Mouse (Mus musculus): ENCODE measurements around the gene Suv39h1. TPM values are rescaled to one million over a fixed set of nuclear protein-coding genes. Genes with fewer than 3 reads are reported as not detected.
A peak's percentile ranks its signal among the peaks of the same experiment; 100 is the strongest.
"Not testable (repeated sequence)": the region's sequence is repeated elsewhere in the genome, so short reads cannot be mapped to it uniquely, and the experiment has no call there.

Suv39h1 gene
- polyA plus RNA-seq, 1 experiment from 2014 or later, result 48.1 TPM

- H3K27me3 ChIP-seq (replicated peaks; ENCODE audit: control insufficient read depth, insufficient read depth, low read length); H3K9me3 ChIP-seq (ENCODE audit: control insufficient read depth, low read length); H3K9ac ChIP-seq (replicated peaks; ENCODE audit: low read depth, low read length); H3K4me1 ChIP-seq (replicated peaks; ENCODE audit: control insufficient read depth, insufficient read depth, low read length); H3K36me3 ChIP-seq (ENCODE audit: control insufficient read depth, insufficient read depth): not testable (repeated sequence)
- H3K27ac ChIP-seq (ENCODE audit: low read length), result 0 out of 2 replicates have a peak overlapping the region, but pooled peaks have one; percentile 33
- peak; percentile 88 for ATAC-seq
- H3K4me3 ChIP-seq (replicated peaks; ENCODE audit: low read length), result peak overlapping the region; percentile 39
- 19% methylated on average over 12 of the region's 48 CpGs for WGBS
- peak overlapping the region; percentile 44 for H3K4me2 ChIP-seq (ENCODE audit: low read length)
These were observed 21.7 kb upstream of the Suv39h1 start for GRCm38 (mm10) chrX:8096068-8096786.

DNA sequence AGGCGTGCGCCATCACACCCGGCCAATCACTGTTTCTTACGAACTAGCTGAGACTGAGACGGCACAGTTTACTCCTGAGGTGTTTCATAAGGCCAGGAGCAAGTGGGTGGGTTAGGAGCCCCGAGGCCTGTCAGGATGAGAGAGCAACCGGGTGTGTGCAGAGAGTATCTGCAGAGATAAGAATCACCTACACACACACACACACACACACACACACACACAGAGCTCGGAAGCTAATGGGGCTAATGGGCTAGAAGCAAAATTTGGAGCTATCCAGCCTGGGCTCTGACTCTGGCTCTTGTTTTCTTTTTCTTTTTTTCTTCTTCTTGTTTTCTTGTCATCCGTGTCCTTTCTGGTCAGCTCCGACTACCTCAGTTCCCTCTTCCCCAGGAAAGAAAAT, 21.0 kb upstream of the Suv39h1 start:
- peak overlapping the region; percentile 44 for H3K4me2 ChIP-seq (ENCODE audit: low read length)
- no peak overlapping the region for H3K4me3 ChIP-seq (replicated peaks; ENCODE audit: low read length)
- no peak for ATAC-seq
- no peaks in the 10 kb centered on the region for H3K36me3 ChIP-seq (ENCODE audit: control insufficient read depth, insufficient read depth)
- no peak overlapping the region for H3K9ac ChIP-seq (replicated peaks; ENCODE audit: low read depth, low read length)
- no peak overlapping the region for H3K27ac ChIP-seq (ENCODE audit: low read length)
- 85% methylated on average over 10 of the region's 10 CpGs for WGBS
- H3K4me1 ChIP-seq (replicated peaks; ENCODE audit: control insufficient read depth, insufficient read depth, low read length), result peaks cover 3% of the 10 kb centered on the region; the same call in 1 of the 2 replicates
- no peaks in the 10 kb centered on the region for H3K27me3 ChIP-seq (replicated peaks; ENCODE audit: control insufficient read depth, insufficient read depth, low read length)
- no peaks in the 10 kb centered on the region for H3K9me3 ChIP-seq (ENCODE audit: control insufficient read depth, low read length)

GRCm38 (mm10) chrX:8090954-8091347, 16.4 kb upstream of the Suv39h1 start:
- not testable (repeated sequence) for H3K36me3 ChIP-seq (ENCODE audit: control insufficient read depth, insufficient read depth); H3K27me3 ChIP-seq (replicated peaks; ENCODE audit: control insufficient read depth, insufficient read depth, low read length); H3K27ac ChIP-seq (ENCODE audit: low read length); H3K4me1 ChIP-seq (replicated peaks; ENCODE audit: control insufficient read depth, insufficient read depth, low read length); H3K9ac ChIP-seq (replicated peaks; ENCODE audit: low read depth, low read length); ATAC-seq; H3K4me3 ChIP-seq (replicated peaks; ENCODE audit: low read length); H3K4me2 ChIP-seq (ENCODE audit: low read length); H3K9me3 ChIP-seq (ENCODE audit: control insufficient read depth, low read length)
- WGBS, result 88% methylated on average over 3 of the region's 5 CpGs

GRCm38 (mm10) chrX:8090346-8090953, 15.9 kb upstream of the Suv39h1 start, which contains the start of gene Was:
TSS of gene Was (minus strand) at chrX:8090498.
- no peaks in the 10 kb centered on the region for H3K4me1 ChIP-seq (replicated peaks; ENCODE audit: control insufficient read depth, insufficient read depth, low read length)
- no peak within 1 kb of the TSS for H3K4me3 ChIP-seq (replicated peaks; ENCODE audit: low read length)
- H3K9ac ChIP-seq (replicated peaks; ENCODE audit: low read depth, low read length), result no peak within 1 kb of the TSS
- H3K9me3 ChIP-seq (ENCODE audit: control insufficient read depth, low read length), result no peaks in the 10 kb centered on the region
- H3K27me3 ChIP-seq (replicated peaks; ENCODE audit: control insufficient read depth, insufficient read depth, low read length), result no peaks in the 10 kb centered on the region
- H3K4me2 ChIP-seq (ENCODE audit: low read length), result no peak within 1 kb of the TSS
- 89% methylated on average over 14 of the region's 14 CpGs for WGBS
- no peaks in the 10 kb centered on the region for H3K36me3 ChIP-seq (ENCODE audit: control insufficient read depth, insufficient read depth)
- H3K27ac ChIP-seq (ENCODE audit: low read length), result no peak within 1 kb of the TSS
- ATAC-seq, result no peak

GRCm38 (mm10) chrX:8089746-8090145, 15.2 kb upstream of the Suv39h1 start:
- WGBS, result 97% methylated on average over 3 of the region's 3 CpGs
- Histone ChIP-seq H3K9me3 (ENCODE audit: control insufficient read depth, low read length) (no peaks in the 10 kb centered on the region), H3K9ac (replicated peaks; ENCODE audit: low read depth, low read length) (no peak overlapping the region)

DNA sequence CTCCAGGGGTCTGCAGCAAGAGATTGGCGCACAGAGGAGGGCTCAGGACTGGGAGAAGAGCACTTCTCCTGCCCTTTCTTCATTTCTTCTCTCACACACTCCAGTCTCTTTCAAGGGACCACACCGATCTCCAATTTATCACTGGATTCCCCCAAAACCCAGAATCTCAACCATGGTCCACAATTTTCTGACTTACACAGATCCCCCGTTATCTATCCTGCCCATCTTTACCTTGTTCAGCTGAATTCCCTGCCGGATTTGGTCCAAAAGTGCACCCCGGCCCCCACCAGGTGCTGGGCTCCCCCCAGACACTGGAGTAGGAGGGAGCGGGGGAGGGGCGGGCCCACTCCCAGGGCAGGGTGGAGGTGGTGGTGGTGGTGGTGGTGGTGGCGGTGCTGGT, 11.1 kb upstream of the Suv39h1 start:
- Histone ChIP-seq H3K27me3 (replicated peaks; ENCODE audit: control insufficient read depth, insufficient read depth, low read length) (no peaks in the 10 kb centered on the region), H3K9me3 (ENCODE audit: control insufficient read depth, low read length) (no peaks in the 10 kb centered on the region), H3K27ac (ENCODE audit: low read length) (no peak overlapping the region), H3K36me3 (ENCODE audit: control insufficient read depth, insufficient read depth) (no peaks in the 10 kb centered on the region), H3K4me1 (replicated peaks; ENCODE audit: control insufficient read depth, insufficient read depth, low read length) (no peaks in the 10 kb centered on the region), H3K4me2 (ENCODE audit: low read length) (no peak overlapping the region), H3K9ac (replicated peaks; ENCODE audit: low read depth, low read length) (no peak overlapping the region), H3K4me3 (replicated peaks; ENCODE audit: low read length) (no peak overlapping the region)
- no peak for ATAC-seq
- WGBS, result 89% methylated on average over 7 of the region's 8 CpGs

More at GRCm38 (mm10) chrX:8089746-8090145, 15.2 kb upstream of the Suv39h1 start:
- no peaks in the 10 kb centered on the region for H3K4me1 ChIP-seq (replicated peaks; ENCODE audit: control insufficient read depth, insufficient read depth, low read length)
- no peaks in the 10 kb centered on the region for H3K27me3 ChIP-seq (replicated peaks; ENCODE audit: control insufficient read depth, insufficient read depth, low read length)
- H3K27ac ChIP-seq (ENCODE audit: low read length), result no peak overlapping the region
- H3K4me3 ChIP-seq (replicated peaks; ENCODE audit: low read length), result no peak overlapping the region
- no peak overlapping the region for H3K4me2 ChIP-seq (ENCODE audit: low read length)
- no peaks in the 10 kb centered on the region for H3K36me3 ChIP-seq (ENCODE audit: control insufficient read depth, insufficient read depth)
- no peak for ATAC-seq

DNA sequence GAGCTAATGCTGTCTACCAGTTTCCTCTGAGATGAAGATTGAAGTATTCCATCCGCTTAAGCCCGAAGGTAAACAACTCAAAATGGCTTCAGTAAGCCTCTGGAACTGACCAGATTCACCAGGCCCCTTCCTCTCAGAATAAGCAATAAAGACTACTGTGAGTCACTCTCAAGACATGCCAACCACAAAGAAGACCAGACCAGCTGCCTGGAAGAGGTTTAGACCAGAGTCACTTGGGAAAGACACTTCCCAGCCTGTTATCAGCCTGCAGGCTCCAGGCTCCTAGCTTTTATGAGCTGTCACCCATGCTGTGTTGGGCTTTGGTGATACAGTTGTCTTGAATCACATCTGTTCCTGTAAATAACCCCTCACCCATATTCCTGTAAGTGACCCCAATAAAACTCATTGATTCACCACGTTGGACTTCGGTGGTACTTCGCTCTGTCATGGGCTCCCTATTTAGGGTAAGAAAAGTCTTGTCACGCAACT, 10.3 kb upstream of the Suv39h1 start:
- Histone ChIP-seq H3K36me3 (ENCODE audit: control insufficient read depth, insufficient read depth) (no peaks in the 10 kb centered on the region), H3K4me2 (ENCODE audit: low read length) (no peak overlapping the region), H3K4me3 (replicated peaks; ENCODE audit: low read length) (no peak overlapping the region), H3K9me3 (ENCODE audit: control insufficient read depth, low read length) (no peaks in the 10 kb centered on the region), H3K27me3 (replicated peaks; ENCODE audit: control insufficient read depth, insufficient read depth, low read length) (no peaks in the 10 kb centered on the region), H3K4me1 (replicated peaks; ENCODE audit: control insufficient read depth, insufficient read depth, low read length) (no peaks in the 10 kb centered on the region), H3K9ac (replicated peaks; ENCODE audit: low read depth, low read length) (no peak overlapping the region), H3K27ac (ENCODE audit: low read length) (no peak overlapping the region)
- 89% methylated on average over 6 of the region's 6 CpGs for whole genome bisulfite sequencing
- ATAC-seq, result no peak

- no peaks in the 10 kb centered on the region for H3K9me3 ChIP-seq (ENCODE audit: control insufficient read depth, low read length)
- peak overlapping the region; percentile 41 for H3K9ac ChIP-seq (replicated peaks; ENCODE audit: low read depth, low read length)
- H3K27ac ChIP-seq (ENCODE audit: low read length), result peak overlapping the region; percentile 76
- no peaks in the 10 kb centered on the region for H3K27me3 ChIP-seq (replicated peaks; ENCODE audit: control insufficient read depth, insufficient read depth, low read length)
- peak overlapping the region; percentile 59 for H3K4me3 ChIP-seq (replicated peaks; ENCODE audit: low read length)
- WGBS, result 39% methylated on average over 3 of the region's 3 CpGs
- H3K4me2 ChIP-seq (ENCODE audit: low read length), result peak overlapping the region; percentile 59
- H3K4me1 ChIP-seq (replicated peaks; ENCODE audit: control insufficient read depth, insufficient read depth, low read length), result no peaks in the 10 kb centered on the region; the same call in 1 of the 2 replicates
- peak; percentile 6; the same call in 1 of the 2 replicates for ATAC-seq
- H3K36me3 ChIP-seq (ENCODE audit: control insufficient read depth, insufficient read depth), result 0 out of 2 replicates have a peak, but pooled peaks cover 3% of the 10 kb centered on the region
These were observed 544 bp upstream of the Suv39h1 start for GRCm38 (mm10) chrX:8075104-8075503.

DNA sequence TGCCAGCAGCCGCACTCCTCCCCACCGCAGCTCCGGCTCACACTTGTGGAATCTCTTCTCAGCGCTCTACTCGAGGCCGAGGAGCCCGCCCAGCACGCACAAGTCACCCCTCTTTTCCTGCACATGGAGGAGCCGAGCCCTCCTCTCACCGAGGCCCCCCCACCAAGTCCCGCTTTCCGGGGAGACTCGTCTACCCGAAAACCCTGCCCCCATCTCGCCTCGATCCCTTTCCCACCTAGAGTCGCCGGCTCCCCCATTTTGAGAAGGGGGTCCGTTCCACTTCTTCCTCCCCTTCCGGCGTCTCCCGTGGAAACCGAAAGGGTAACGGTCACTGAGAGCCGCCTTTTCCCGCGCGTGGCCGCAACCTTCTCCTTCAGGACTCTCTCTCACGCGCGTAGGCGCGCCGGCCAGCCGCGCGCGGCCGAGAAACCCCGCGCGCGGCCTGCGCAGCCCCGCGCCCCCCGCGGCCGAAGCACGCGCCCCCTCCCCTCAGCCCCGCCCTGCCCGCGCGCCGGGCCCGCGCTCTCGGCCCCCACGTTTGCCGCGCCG, 605 bp downstream of the Suv39h1 start:
- Histone ChIP-seq H3K9ac (replicated peaks; ENCODE audit: low read depth, low read length) (peak overlapping the region; percentile 53), H3K4me3 (replicated peaks; ENCODE audit: low read length) (peak overlapping the region; percentile 59), H3K27ac (ENCODE audit: low read length) (peak overlapping the region; percentile 84), H3K4me2 (ENCODE audit: low read length) (peak overlapping the region; percentile 55), H3K36me3 (ENCODE audit: control insufficient read depth, insufficient read depth) (0 out of 2 replicates have a peak, but pooled peaks cover 3% of the 10 kb centered on the region), H3K27me3 (replicated peaks; ENCODE audit: control insufficient read depth, insufficient read depth, low read length) (no peaks in the 10 kb centered on the region), H3K4me1 (replicated peaks; ENCODE audit: control insufficient read depth, insufficient read depth, low read length) (no peaks in the 10 kb centered on the region; the same call in 1 of the 2 replicates), H3K9me3 (ENCODE audit: control insufficient read depth, low read length) (no peaks in the 10 kb centered on the region)
- peak; percentile 14; the same call in 1 of the 2 replicates for ATAC-seq
- 21% methylated on average over 55 of the region's 64 CpGs for WGBS

All from forebrain, embryonic 16.5 days (tissue).